Mouse (Mus musculus): ENCODE data around the gene Gtf2ird1. TPM values are rescaled to one million over a fixed set of nuclear protein-coding genes. Genes with fewer than 3 reads are reported as not detected.
A peak's percentile ranks its signal among the peaks of the same experiment; 100 is the strongest.
"Not testable (repeated sequence)": the region's sequence is repeated elsewhere in the genome, so short reads cannot be mapped to it uniquely, and the experiment has no call there.

Gtf2ird1 gene
- total RNA-seq, 2 experiments from 2014 or later, result 22.8 to 25.4 TPM

DNA sequence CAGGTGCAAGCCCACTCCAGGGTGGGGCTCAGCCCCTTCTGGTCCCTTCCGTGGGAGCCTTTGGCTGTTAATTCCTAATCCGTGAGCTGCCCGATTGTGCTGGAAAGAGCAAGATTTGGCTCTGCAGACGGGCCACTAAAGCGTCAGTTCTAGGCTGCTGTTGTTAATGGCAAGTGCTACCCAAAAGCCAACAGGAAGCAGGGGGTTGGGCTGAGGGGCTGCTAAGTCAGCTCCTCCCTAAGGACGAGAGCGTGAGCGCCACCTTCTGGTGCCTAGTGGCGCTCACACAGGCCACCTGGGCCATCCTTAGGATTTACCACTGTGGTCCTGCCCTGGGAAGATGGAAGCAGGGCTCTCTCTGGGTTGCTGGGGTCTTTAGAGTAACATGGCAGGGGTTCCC is 33.1 kb upstream of the Gtf2ird1 start:
- no peak for DNase-seq (ENCODE audit: low spot score in 2 of 2)
- Histone ChIP-seq H3K27ac (peak overlapping the region; percentile 10; the same call in 1 of the 2 replicates), H3K4me3 (no peak overlapping the region)
- peak; percentile 77 for TF ChIP-seq CTCF (conservative IDR thresholded peaks at IDR 0.05)

DNA sequence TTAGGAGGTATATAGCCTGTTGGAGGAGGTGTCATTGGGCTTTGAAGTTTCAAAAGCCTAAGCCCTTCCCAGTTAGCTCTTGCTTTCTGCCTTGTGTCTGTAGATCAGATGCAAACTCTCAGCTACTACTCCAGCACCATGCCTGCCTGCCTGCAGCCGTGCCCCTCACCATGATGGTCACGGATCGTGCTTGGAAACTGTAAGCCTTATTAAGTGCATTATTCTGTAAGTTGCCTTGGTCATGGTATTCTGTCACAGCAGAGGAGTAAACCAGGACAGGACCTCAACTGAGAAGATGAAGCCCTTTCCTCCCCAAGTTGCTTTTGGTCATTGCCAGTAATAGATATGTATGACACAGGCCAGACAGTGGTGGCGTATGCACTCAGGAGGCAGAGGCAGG is 32.1 kb upstream of the Gtf2ird1 start:
- TF ChIP-seq CTCF (conservative IDR thresholded peaks at IDR 0.05), result no peak
- DNase-seq (ENCODE audit: low spot score in 2 of 2), result no peak
- H3K27ac ChIP-seq, result no peak overlapping the region
- H3K4me3 ChIP-seq, result no peak overlapping the region

DNA sequence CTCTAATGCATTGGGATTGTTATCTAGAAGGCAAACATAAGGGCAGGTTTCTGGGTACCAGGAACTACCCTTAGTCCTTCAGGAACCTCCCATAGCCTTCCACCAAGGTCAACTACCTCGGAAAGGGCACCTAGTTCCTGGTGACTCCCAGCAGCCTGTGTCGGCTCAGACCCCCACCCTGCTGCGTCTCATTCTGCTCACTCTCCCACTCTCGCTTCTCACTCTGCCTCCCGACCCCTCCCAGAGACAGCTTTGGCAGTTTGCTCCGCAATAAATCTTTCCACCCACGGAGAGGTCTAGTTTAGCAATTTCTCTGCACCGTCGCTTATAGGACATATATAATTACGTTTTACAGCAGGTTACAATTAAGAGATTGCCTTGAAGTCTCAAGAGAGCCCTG is 31.5 kb upstream of the Gtf2ird1 start:
- Histone ChIP-seq H3K4me3 (no peak overlapping the region), H3K27ac (no peak overlapping the region)
- no peak for TF ChIP-seq CTCF (conservative IDR thresholded peaks at IDR 0.05)
- no peak for DNase-seq (ENCODE audit: low spot score in 2 of 2)

DNA sequence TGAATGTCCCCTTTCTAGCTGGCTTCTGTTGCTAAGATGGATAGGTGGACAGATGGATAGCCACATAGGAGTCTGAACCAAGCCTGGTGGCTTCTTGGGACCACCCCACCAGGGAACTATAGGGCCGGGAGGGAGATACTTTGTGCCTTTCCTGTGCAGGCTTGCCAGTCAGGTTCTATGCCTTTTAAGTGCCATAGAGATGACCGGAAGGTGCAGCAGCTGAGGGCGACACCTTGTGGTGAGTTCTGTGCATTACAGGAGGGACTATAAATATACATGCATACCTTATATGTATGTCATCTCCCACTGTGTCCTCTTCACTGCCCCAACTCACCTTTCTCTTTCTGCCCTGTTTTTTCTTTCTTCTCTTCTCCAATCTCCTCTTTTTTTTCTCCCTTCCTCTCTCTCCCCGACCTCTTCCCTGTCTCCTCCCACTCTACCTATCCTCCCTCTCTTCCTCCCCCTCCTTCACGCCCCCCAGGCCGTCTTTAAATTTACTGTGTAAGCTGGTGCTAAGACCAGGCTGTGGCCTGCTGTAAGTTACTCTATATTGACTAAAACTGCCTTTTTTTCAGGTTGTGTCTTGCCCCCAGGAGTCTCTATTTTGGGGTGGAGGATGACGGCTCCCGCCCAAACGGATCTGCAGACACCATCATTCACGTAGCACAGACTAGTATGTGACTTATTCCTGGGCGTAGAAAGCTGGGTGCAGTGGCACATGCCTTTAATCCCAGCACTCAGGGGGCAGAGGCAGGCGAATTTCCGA is 29.6 kb upstream of the Gtf2ird1 start:
- H3K4me3 ChIP-seq, result no peak overlapping the region
- peak in 1 of 2 experiments; percentile 70 for DNase-seq (ENCODE audit: low spot score in 2 of 2)
- no peak overlapping the region for H3K27ac ChIP-seq
- peak; percentile 94 for TF ChIP-seq CTCF (conservative IDR thresholded peaks at IDR 0.05)

DNA sequence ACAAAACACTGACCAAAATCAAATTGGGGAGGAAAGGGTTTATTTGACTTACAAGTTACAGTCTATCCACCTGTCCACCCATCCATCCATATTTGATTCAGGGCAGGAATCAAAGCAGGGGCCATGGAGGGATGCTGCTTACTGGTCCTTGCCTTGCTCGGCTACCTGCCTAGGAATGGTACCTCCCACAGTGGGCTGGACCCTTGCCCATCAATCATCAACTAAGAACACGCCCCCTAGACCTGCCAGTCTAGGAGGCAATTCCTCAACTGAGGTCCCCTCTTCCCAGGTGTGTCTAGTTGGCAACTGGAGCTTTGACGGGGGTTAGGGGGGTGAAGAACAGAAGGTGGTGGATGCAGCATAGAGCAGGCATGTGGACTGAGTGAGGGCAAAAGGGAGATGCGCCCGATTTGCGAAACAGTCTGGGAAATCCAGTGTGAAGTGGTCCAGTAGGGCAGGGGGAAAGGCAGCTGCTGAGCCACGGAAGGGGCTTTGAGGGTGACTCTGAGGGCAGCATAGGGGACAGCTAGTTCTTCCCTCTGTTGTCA is 28.7 kb upstream of the Gtf2ird1 start:
- no peak for TF ChIP-seq CTCF (conservative IDR thresholded peaks at IDR 0.05)
- Histone ChIP-seq H3K4me3 (no peak overlapping the region), H3K27ac (no peak overlapping the region)
- DNase-seq (ENCODE audit: low spot score in 2 of 2), result no peak

DNA sequence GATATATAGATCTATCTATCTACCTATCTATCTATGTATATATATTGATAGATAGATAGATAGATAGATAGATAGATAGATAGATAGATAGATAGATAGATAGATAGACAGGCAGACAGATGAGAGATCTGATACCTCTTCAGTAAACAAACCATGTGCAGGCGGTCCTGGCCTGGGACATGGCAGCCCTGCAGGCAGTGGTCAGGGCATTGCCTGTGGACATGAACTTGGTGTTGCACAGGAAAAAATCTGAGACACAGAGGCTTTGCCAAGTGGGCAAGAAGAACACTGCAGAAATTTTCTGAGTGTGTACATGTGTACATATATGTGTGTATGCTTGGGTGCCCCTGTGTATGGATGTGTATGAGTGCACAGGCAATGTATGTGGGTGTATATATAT is 26.8 kb upstream of the Gtf2ird1 start:
- no peak overlapping the region for H3K4me3 ChIP-seq
- TF ChIP-seq CTCF (conservative IDR thresholded peaks at IDR 0.05), result no peak
- no peak for DNase-seq (ENCODE audit: low spot score in 2 of 2)
- H3K27ac ChIP-seq, result no peak overlapping the region

DNA sequence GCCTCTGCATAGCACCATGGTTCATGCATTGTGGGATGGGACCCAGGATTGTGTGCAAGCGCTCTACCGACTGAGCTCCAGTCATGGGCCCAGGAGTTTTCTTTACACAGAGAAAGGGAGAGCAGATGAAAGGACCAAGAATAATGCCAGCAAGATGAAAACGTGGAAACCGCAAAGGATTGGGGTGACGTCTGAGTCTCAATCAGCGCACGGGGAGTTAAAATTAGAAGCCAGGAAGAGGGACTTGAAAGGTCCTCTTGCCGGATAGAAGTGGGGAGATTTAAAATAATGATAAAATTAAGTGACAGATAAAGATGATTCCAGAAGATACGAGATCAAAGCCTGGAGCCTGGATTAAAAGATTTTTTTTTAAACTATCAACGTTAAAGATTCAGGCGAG is 25.8 kb upstream of the Gtf2ird1 start:
- Histone ChIP-seq H3K4me3 (no peak overlapping the region), H3K27ac (no peak overlapping the region)
- no peak for TF ChIP-seq CTCF (conservative IDR thresholded peaks at IDR 0.05)
- no peak for DNase-seq (ENCODE audit: low spot score in 2 of 2)

DNA sequence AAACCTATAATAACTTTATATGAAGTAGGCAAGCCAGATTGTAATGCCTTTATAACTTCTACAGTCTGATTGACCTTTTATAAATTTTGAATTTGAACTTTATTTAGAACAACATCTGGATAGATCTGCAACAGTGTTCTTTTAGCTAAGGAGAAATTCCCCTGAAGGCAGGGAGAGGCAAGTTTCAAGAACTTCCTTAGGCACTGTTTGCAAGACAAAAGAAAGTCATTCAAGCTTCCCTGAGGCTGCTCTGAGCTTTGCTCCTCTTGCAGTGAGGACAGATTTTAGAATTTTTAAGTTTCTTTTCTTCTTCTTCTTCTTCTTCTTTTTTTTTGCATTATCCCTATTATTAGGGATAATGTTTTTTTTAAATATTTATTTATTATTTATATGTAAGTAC is 22.4 kb upstream of the Gtf2ird1 start:
- not testable (repeated sequence) for H3K4me3 ChIP-seq; H3K27ac ChIP-seq; DNase-seq (ENCODE audit: low spot score in 2 of 2)

DNA sequence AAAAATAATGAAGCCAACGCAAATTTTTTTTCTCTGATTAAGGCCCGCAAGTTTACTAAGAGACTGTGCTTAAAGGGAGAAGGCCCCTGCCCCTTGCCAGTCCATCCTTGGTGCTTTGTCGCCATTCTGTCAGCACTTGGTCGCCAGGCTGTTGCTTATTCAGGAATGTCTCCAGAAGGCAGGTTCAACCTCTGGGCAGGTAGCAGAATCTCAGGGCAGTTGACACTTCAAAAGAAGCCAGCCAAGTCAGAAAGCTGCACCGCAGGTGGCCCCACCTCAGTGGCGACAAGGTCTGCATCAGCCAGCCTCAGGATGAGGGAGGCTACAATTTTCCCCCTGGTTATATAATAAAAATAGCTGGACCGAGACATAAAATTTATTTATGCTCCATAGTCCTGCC is 19.2 kb upstream of the Gtf2ird1 start:
- not testable (repeated sequence) for H3K4me3 ChIP-seq; H3K27ac ChIP-seq; DNase-seq (ENCODE audit: low spot score in 2 of 2)

DNA sequence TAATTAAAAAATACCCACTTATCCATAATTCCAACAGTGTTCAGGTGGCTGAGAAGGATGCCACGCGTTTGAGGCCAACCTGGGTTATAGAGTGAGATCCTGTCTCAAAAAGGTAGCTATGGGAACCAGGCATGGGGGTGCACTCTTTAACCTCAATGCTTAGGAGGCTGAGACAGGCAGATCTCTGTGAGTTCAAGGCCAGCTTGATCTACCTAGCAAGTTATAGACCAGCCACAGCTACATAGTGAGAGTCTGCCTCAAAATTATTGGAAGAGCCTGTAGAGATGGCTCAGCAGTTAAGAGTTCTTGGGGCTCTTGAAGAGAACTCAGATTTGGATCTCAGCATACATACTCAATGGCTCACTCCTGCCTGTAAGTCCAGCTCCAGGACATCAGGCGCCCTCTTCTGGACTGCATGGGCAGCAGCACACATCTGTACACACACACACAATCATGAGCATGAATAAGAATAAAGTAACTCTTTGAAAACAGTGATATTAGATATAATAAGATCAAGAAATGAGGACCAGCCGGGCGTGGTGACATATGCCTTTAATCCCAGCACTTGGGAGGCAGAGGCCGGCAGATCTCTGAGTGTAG is 18.6 kb upstream of the Gtf2ird1 start:
- TF ChIP-seq CTCF (conservative IDR thresholded peaks at IDR 0.05), result peak; percentile 37
- no peak for DNase-seq (ENCODE audit: low spot score in 2 of 2)
- no peak overlapping the region for H3K4me3 ChIP-seq

DNA sequence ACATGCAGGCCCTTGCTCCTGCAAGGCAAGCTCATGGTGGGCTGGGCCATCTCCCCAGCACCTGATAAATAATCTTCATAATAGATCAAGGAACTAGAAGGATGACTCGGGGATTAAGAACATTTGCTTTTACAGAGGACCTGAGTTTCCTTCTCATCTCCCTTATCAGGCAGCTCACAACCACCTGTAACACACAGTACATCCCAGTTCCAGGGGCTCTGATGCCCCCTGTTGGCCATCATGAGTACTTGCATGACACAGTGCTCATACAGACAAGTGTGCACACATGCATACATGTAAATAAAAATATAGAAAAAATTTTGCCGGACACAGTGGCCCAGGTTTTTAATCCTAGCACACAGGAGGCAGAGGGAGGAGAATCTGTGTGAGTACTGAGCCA is 17.4 kb upstream of the Gtf2ird1 start:
- H3K4me3 ChIP-seq, result no peak overlapping the region
- H3K27ac ChIP-seq, result no peak overlapping the region
- DNase-seq (ENCODE audit: low spot score in 2 of 2), result no peak
- TF ChIP-seq CTCF (conservative IDR thresholded peaks at IDR 0.05), result peak; percentile 76

More for the DNA sequence above, 18.6 kb upstream of the Gtf2ird1 start:
- no peak overlapping the region for H3K27ac ChIP-seq

DNA sequence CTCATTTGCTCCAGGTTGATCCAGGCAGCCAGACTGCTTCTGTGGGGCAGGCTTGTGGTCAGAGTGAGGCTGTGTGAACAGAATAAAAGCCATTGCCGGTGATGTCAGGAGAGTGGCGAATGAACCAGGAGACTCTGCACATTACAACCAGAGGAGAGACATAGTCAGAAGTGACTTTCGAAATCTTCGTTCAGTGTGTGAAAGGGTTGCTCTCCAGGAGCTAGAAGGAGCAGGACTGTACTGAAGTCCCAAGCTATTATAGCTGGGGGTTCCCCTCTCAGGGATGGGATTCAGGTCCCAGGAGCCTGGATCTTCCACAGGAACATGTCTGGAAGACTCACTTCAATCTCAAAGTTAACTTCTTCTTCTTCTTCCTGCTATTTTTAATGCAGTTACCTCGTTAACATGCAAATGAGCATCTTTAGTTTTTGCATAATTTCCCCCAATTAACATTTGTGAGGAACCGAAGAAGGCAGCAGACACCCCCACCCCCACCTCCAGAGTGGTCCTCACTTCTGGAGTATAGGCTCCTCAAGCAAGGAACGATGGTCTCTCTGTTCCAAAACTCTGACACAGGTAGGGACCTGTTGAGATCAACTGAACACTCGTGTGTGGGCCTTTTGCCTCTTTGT is 14.1 kb upstream of the Gtf2ird1 start:
- Histone ChIP-seq H3K4me3 (no peak overlapping the region), H3K27ac (no peak overlapping the region)
- TF ChIP-seq CTCF (conservative IDR thresholded peaks at IDR 0.05), result no peak
- no peak for DNase-seq (ENCODE audit: low spot score in 2 of 2)

DNA sequence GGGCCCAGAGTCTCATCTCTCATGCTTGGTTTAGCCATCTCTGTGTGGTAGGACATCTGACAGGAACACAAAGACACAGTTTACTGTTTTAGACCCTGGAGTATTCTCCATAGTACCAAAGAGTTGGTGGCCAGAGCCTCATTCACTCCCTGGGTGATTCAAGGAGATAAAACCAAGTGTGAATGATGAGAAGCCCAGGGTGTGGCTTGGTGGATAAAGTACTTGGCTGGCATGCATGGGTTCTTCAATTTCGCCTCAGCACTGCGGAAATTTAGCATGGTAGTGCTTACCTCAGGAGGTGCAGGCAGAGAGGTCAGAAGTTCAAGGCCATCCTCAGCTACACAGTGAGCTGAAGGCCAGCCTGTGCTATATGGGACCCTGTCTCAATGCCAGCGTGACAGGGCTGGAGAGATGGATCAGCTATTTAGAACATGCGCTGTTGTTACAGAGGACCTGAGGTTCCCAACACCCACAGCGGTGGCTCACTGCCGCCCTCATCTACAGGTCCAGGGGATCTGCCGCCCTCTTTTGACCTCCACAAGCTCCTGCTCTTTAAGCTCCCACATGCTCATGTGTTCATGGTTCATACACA is 13.1 kb upstream of the Gtf2ird1 start:
- no peak overlapping the region for H3K4me3 ChIP-seq
- H3K27ac ChIP-seq, result no peak overlapping the region
- no peak for TF ChIP-seq CTCF (conservative IDR thresholded peaks at IDR 0.05)
- DNase-seq (ENCODE audit: low spot score in 2 of 2), result no peak
